Mouse (Mus musculus) cerebellum, postnatal 36 days (tissue): ENCODE measurements around the gene Zfp444.
"Not testable (repeated sequence)": the region's sequence is repeated elsewhere in the genome, so short reads cannot be mapped to it uniquely, and the experiment has no call there.

Source experiments
- DNase-seq, 2 experiments: peaks; one replicate each; pipeline ENCODE4 v3.0.0; 2021 to 2022; ENCODE audit warnings: mixed read lengths in 2 of 2

Gene Zfp444

GRCm38 (mm10) chr7:6162172-6162571 is 9.9 kb upstream of the Zfp444 start:
- DNase-seq = no peak

GRCm38 (mm10) chr7:6164671-6165070 is 7.4 kb upstream of the Zfp444 start:
- DNase-seq = no peak

- no peak for DNase-seq
These were observed 2.6 kb upstream of the Zfp444 start for GRCm38 (mm10) chr7:6169403-6169802.

- no peak for DNase-seq
These were observed 1.6 kb upstream of the Zfp444 start for GRCm38 (mm10) chr7:6170391-6170790.

GRCm38 (mm10) chr7:6170871-6171270 is 1.2 kb upstream of the Zfp444 start:
- no peak for DNase-seq

GRCm38 (mm10) chr7:6171444-6172005 is 501 bp upstream of the Zfp444 start:
- peak; percentile 62 to 68 for DNase-seq

- peak in 1 of 2 experiments; percentile 45 for DNase-seq
These were observed 733 bp downstream of the Zfp444 start for GRCm38 (mm10) chr7:6172674-6173244.

GRCm38 (mm10) chr7:6173872-6174271 is 1.8 kb downstream of the Zfp444 start:
- DNase-seq = no peak

GRCm38 (mm10) chr7:6174365-6174987 is 2.5 kb downstream of the Zfp444 start:
- not testable (repeated sequence) for DNase-seq

- peak; percentile 67 to 74 for DNase-seq
These were observed 7.0 kb downstream of the Zfp444 start for GRCm38 (mm10) chr7:6179013-6179412.

- no peak for DNase-seq
These were observed 10.9 kb downstream of the Zfp444 start for GRCm38 (mm10) chr7:6182882-6183281.

GRCm38 (mm10) chr7:6183802-6184201 is 11.8 kb downstream of the Zfp444 start:
- peak; percentile 65 to 77 for DNase-seq

GRCm38 (mm10) chr7:6184521-6184920 is 12.5 kb downstream of the Zfp444 start:
- DNase-seq = peak; percentile 57 to 63

- DNase-seq = no peak
These were observed 13.4 kb downstream of the Zfp444 start for GRCm38 (mm10) chr7:6185391-6185790.

- DNase-seq = no peak
These were observed 14.2 kb downstream of the Zfp444 start for GRCm38 (mm10) chr7:6186176-6186575.

- DNase-seq = no peak
These were observed 14.7 kb downstream of the Zfp444 start for GRCm38 (mm10) chr7:6186756-6187155.

GRCm38 (mm10) chr7:6189542-6189941 is 17.5 kb downstream of the Zfp444 start:
- DNase-seq = peak in 1 of 2 experiments; percentile 34

GRCm38 (mm10) chr7:6191376-6191775 is 19.4 kb downstream of the Zfp444 start:
- DNase-seq = peak; percentile 89 to 90

- peak; percentile 73 for DNase-seq
These were observed 22.1 kb downstream of the Zfp444 start for GRCm38 (mm10) chr7:6194129-6194528.

GRCm38 (mm10) chr7:6195777-6196176 is 23.8 kb downstream of the Zfp444 start:
- no peak for DNase-seq

- DNase-seq = no peak
These were observed 24.8 kb downstream of the Zfp444 start, which contains the start of gene Galp for GRCm38 (mm10) chr7:6196790-6197189. Gene Galp (plus strand): TSS chr7:6197090.

- DNase-seq = no peak
These were observed 32.2 kb downstream of the Zfp444 start for GRCm38 (mm10) chr7:6204200-6204599.

- DNase-seq = peak in 1 of 2 experiments; percentile 31
These were observed 41.1 kb downstream of the Zfp444 start for GRCm38 (mm10) chr7:6213144-6213543.

- DNase-seq = not testable (repeated sequence)
These were observed 42.7 kb downstream of the Zfp444 start for GRCm38 (mm10) chr7:6214691-6215090.
